11 mouse cellular contexts compared by ENCODE assay signal in genomic region chr7:98904659-98905362, GRCm38 (mm10).
DNase-seq lines count a peak whose midpoint lies in the region; ATAC-seq lines count a peak whose summit lies in the region.
"Had no signal": no experiment of that assay in that cellular context is flagged by ENCODE, and none has a peak within 500 bp of the region (broad histone marks: within the 10 kb centered on the region; RNA-seq: fewer than 3 reads in every experiment).

No protein-coding gene starts in this region.

- peak; percentile 31 for DNase-seq in gastrocnemius, postnatal 10 days
- DNase-seq in gastrocnemius, postnatal 14 days, result no peak
- DNase-seq in ovary, postnatal 14 days (ENCODE audit: low spot score), result peak; percentile 29
- DNase-seq in ovary, adult 18-20 months (ENCODE audit: low spot score), result no peak
- no peak for DNase-seq in right cerebral cortex, postnatal 25 days
- DNase-seq in heart, embryonic 10.5 days (ENCODE audit: low spot score), result no peak
- DNase-seq: heart, postnatal 14 days; right cerebral cortex, postnatal 14 days had no signal

- H3K9me3 ChIP-seq in kidney, embryonic 14.5 days (ENCODE audit: control insufficient read depth, low read length), result no peaks in the 10 kb centered on the region
- H3K9me3 ChIP-seq in neural tube, embryonic 14.5 days (ENCODE audit: control insufficient read depth, low read length), result no peaks in the 10 kb centered on the region
- H3K9me3 ChIP-seq in heart, embryonic 10.5 days, result no peaks in the 10 kb centered on the region

- peak; percentile 67 for ATAC-seq in kidney, embryonic 14.5 days (ENCODE audit: low FRiP score, low TSS enrichment)
- peak; percentile 80 for ATAC-seq in neural tube, embryonic 14.5 days (ENCODE audit: low read depth)

- intact Hi-C loops in gastrocnemius, postnatal 14 days (cut with DNase I; ENCODE audit: low total_unique reads), result no loop called here

- H3K27me3 ChIP-seq in kidney, embryonic 14.5 days (ENCODE audit: control insufficient read depth, insufficient read depth, low read length), result no peaks in the 10 kb centered on the region
- no peaks in the 10 kb centered on the region for H3K27me3 ChIP-seq in neural tube, embryonic 14.5 days (ENCODE audit: control insufficient read depth, insufficient read depth, low read length)
- no peaks in the 10 kb centered on the region for H3K27me3 ChIP-seq in heart, embryonic 10.5 days (ENCODE audit: insufficient read depth, poor library complexity, severe bottlenecking)

- WGBS in kidney, embryonic 14.5 days, result 42% methylated on average over 21 of the region's 21 CpGs
- WGBS in neural tube, embryonic 14.5 days, result 47% methylated on average over 21 of the region's 21 CpGs
- 83% methylated on average over 21 of the region's 21 CpGs for WGBS in heart, embryonic 10.5 days

- peak overlapping the region; percentile 17; the same call in 1 of the 2 replicates for H3K4me2 ChIP-seq in kidney, embryonic 14.5 days (replicated peaks; ENCODE audit: low read depth, low read length)
- H3K4me2 ChIP-seq in neural tube, embryonic 14.5 days (ENCODE audit: low read depth, low read length), result no peak overlapping the region

- H3K27ac ChIP-seq in kidney, embryonic 14.5 days (ENCODE audit: low read depth, low read length), result no peak overlapping the region
- H3K27ac ChIP-seq in neural tube, embryonic 14.5 days (ENCODE audit: low read depth, low read length), result no peak overlapping the region; the same call in 1 of the 2 replicates
- no peak overlapping the region for H3K27ac ChIP-seq in heart, embryonic 10.5 days
- H3K27ac ChIP-seq: forebrain, embryonic 10.5 days had no signal

- peaks cover 41% of the 10 kb centered on the region for H3K4me1 ChIP-seq in kidney, embryonic 14.5 days (ENCODE audit: control insufficient read depth, insufficient read depth, low read length)
- peaks cover 16% of the 10 kb centered on the region for H3K4me1 ChIP-seq in neural tube, embryonic 14.5 days (ENCODE audit: control insufficient read depth, insufficient read depth, low read length)
- H3K4me1 ChIP-seq in heart, embryonic 10.5 days, result peaks cover 43% of the 10 kb centered on the region

- no peak overlapping the region for H3K9ac ChIP-seq in kidney, embryonic 14.5 days (ENCODE audit: low read depth, low read length)
- no peak overlapping the region for H3K9ac ChIP-seq in neural tube, embryonic 14.5 days (replicated peaks; ENCODE audit: low read depth, low read length)

- no peak overlapping the region for H3K4me3 ChIP-seq in kidney, embryonic 14.5 days (ENCODE audit: low read length)
- no peak overlapping the region for H3K4me3 ChIP-seq in neural tube, embryonic 14.5 days (ENCODE audit: low read depth, low read length)
- H3K4me3 ChIP-seq in heart, embryonic 10.5 days, result no peak overlapping the region
- H3K4me3 ChIP-seq: forebrain, embryonic 10.5 days had no signal

- no peaks in the 10 kb centered on the region for H3K36me3 ChIP-seq in kidney, embryonic 14.5 days (ENCODE audit: control insufficient read depth, insufficient read depth, low read length)
- H3K36me3 ChIP-seq in neural tube, embryonic 14.5 days (ENCODE audit: control insufficient read depth, insufficient read depth, low read length), result no peaks in the 10 kb centered on the region
- H3K36me3 ChIP-seq in heart, embryonic 10.5 days, result no peaks in the 10 kb centered on the region

Comparison
In these comparisons a context has a peak if more than half of its experiments do, and no peak if none do; other contexts are left out.
1. DNase-seq: peak in gastrocnemius, postnatal 10 days (single experiment) and ovary, postnatal 14 days (single experiment); none in gastrocnemius, postnatal 14 days (single experiment), ovary, adult 18-20 months (single experiment), right cerebral cortex, postnatal 25 days (single experiment) and heart, embryonic 10.5 days (single experiment).